Mouse (Mus musculus) limb, embryonic 11.5 days (tissue): ENCODE measurements around the gene Gsta2. TPM values are rescaled to one million over a fixed set of nuclear protein-coding genes. Genes with fewer than 3 reads are reported as not detected.
A peak's percentile ranks its signal among the peaks of the same experiment; 100 is the strongest.
"Not testable (repeated sequence)": the region's sequence is repeated elsewhere in the genome, so short reads cannot be mapped to it uniquely, and the experiment has no call there.

ENCODE experiments used
- ATAC-seq: fragments of 200-750 bp; cut with Nextera tagmentation; 2 replicates; pipeline ENCODE4 v1.8.0; 2017; ENCODE audit warnings: low read depth; ENCODE audit not compliant: insufficient number of reproducible peaks, low FRiP score, low TSS enrichment
- DNase-seq: peaks from one replicate; pipeline ENCODE4 v3.0.0-alpha.2; 2015; ENCODE audit warnings: low spot score
- H3K27ac ChIP-seq: fragments of 300-500 bp; sonication (generic); replicated peaks from 2 replicates; pipeline ENCODE4 v1.5.1; 2014; ENCODE audit warnings: low read depth, mild to moderate bottlenecking, low read length
- H3K27me3 ChIP-seq: fragments of 300-500 bp; sonication (generic); 2 replicates; pipeline ENCODE4 v1.6.1; 2014; ENCODE audit warnings: mild to moderate bottlenecking, low read length, mixed read lengths; ENCODE audit not compliant: control insufficient read depth, insufficient read depth
- H3K36me3 ChIP-seq: fragments of 300-500 bp; sonication (generic); 2 replicates; pipeline ENCODE4 v1.6.1; 2014; ENCODE audit warnings: mild to moderate bottlenecking, low read length, moderate library complexity, mixed read lengths; ENCODE audit not compliant: control insufficient read depth, insufficient read depth
- H3K4me1 ChIP-seq: fragments of 300-500 bp; sonication (generic); 2 replicates; pipeline ENCODE4 v1.6.1; 2014; ENCODE audit warnings: low read length, mixed read lengths; ENCODE audit not compliant: control insufficient read depth, insufficient read depth
- H3K4me2 ChIP-seq: fragments of 300-500 bp; sonication (generic); 2 replicates; pipeline ENCODE4 v1.6.1; 2014; ENCODE audit warnings: low read depth, mild to moderate bottlenecking, moderate library complexity; ENCODE audit not compliant: severe bottlenecking
- H3K4me3 ChIP-seq: fragments of 300-500 bp; sonication (generic); 2 replicates; pipeline ENCODE4 v1.5.1; 2014; ENCODE audit warnings: low read depth, low read length
- H3K9ac ChIP-seq: fragments of 300-500 bp; sonication (generic); 2 replicates; pipeline ENCODE4 v1.6.1; 2014; ENCODE audit warnings: mild to moderate bottlenecking, low read length
- H3K9me3 ChIP-seq: fragments of 300-500 bp; sonication (generic); 2 replicates; pipeline ENCODE4 v1.6.1; 2016; ENCODE audit warnings: low read length; ENCODE audit not compliant: control insufficient read depth
- WGBS: fragments of 180-500 bp; shearing (Covaris S2); extraction: QIAGEN DNeasy Blood & Tissue Kit; methylation state at CpG from one replicate; pipeline ENCODE4 v1.1.7; 2014; 5-methylcytosine and 5-hydroxymethylcytosine counted together
- polyA plus RNA-seq: library from polyadenylated mRNA; unstranded; fragments of >200 nt; fragmentation: Nextera tagmentation; extraction: Ambion mirVana; gene quantifications from 2 replicates; pipeline ENCODE4 v1.2.1, GENCODE M21; 2014

Gene Gsta2
- polyA plus RNA-seq, 1 experiment from 2014 or later = not detected

GRCm38 (mm10) chr9:78363374-78363773, 7.8 kb upstream of the Gsta2 start:
- H3K9ac ChIP-seq = no peak overlapping the region
- no peak overlapping the region for H3K4me3 ChIP-seq
- H3K27me3 ChIP-seq = no peaks in the 10 kb centered on the region
- H3K4me1 ChIP-seq = no peaks in the 10 kb centered on the region
- no peak overlapping the region for H3K4me2 ChIP-seq
- H3K9me3 ChIP-seq = no peaks in the 10 kb centered on the region
- no peaks in the 10 kb centered on the region for H3K36me3 ChIP-seq
- ATAC-seq = no peak
- no peak for DNase-seq
- 65% methylated on average over 6 of the region's 6 CpGs for WGBS
- H3K27ac ChIP-seq = no peak overlapping the region

GRCm38 (mm10) chr9:78360484-78360872, 4.9 kb upstream of the Gsta2 start:
- Histone ChIP-seq H3K27me3 (no peaks in the 10 kb centered on the region), H3K4me1 (no peaks in the 10 kb centered on the region), H3K27ac (no peak overlapping the region), H3K4me2 (no peak overlapping the region), H3K4me3 (no peak overlapping the region), H3K36me3 (no peaks in the 10 kb centered on the region), H3K9me3 (no peaks in the 10 kb centered on the region), H3K9ac (no peak overlapping the region)
- WGBS = 37% methylated on average over 2 of the region's 2 CpGs
- ATAC-seq (no peak), DNase-seq (no peak)

GRCm38 (mm10) chr9:78359750-78360483, 4.3 kb upstream of the Gsta2 start:
- Histone ChIP-seq H3K4me2 (no peak overlapping the region), H3K27me3 (no peaks in the 10 kb centered on the region), H3K36me3 (no peaks in the 10 kb centered on the region), H3K4me3 (no peak overlapping the region), H3K9me3 (no peaks in the 10 kb centered on the region), H3K9ac (no peak overlapping the region), H3K27ac (no peak overlapping the region), H3K4me1 (no peaks in the 10 kb centered on the region)
- ATAC-seq (no peak), DNase-seq (no peak)
- 78% methylated on average over 6 of the region's 6 CpGs for WGBS

- ATAC-seq (no peak), DNase-seq (peak; percentile 82)
- 14% methylated on average over 9 of the region's 9 CpGs for WGBS
- Histone ChIP-seq H3K9me3 (no peaks in the 10 kb centered on the region), H3K36me3 (no peaks in the 10 kb centered on the region), H3K4me2 (no peak overlapping the region), H3K27me3 (no peaks in the 10 kb centered on the region), H3K9ac (no peak overlapping the region), H3K27ac (no peak overlapping the region), H3K4me1 (no peaks in the 10 kb centered on the region), H3K4me3 (no peak overlapping the region)
Observed at GRCm38 (mm10) chr9:78358053-78358452, 2.5 kb upstream of the Gsta2 start.

GRCm38 (mm10) chr9:78354665-78355578, 666 bp downstream of the Gsta2 start:
- DNase-seq (no peak), ATAC-seq (no peak)
- Histone ChIP-seq H3K9ac (no peak overlapping the region), H3K36me3 (no peaks in the 10 kb centered on the region), H3K4me2 (no peak overlapping the region), H3K9me3 (no peaks in the 10 kb centered on the region), H3K27me3 (no peaks in the 10 kb centered on the region), H3K27ac (no peak overlapping the region), H3K4me3 (no peak overlapping the region), H3K4me1 (no peaks in the 10 kb centered on the region)
- WGBS = 79% methylated on average over 11 of the region's 11 CpGs

DNA sequence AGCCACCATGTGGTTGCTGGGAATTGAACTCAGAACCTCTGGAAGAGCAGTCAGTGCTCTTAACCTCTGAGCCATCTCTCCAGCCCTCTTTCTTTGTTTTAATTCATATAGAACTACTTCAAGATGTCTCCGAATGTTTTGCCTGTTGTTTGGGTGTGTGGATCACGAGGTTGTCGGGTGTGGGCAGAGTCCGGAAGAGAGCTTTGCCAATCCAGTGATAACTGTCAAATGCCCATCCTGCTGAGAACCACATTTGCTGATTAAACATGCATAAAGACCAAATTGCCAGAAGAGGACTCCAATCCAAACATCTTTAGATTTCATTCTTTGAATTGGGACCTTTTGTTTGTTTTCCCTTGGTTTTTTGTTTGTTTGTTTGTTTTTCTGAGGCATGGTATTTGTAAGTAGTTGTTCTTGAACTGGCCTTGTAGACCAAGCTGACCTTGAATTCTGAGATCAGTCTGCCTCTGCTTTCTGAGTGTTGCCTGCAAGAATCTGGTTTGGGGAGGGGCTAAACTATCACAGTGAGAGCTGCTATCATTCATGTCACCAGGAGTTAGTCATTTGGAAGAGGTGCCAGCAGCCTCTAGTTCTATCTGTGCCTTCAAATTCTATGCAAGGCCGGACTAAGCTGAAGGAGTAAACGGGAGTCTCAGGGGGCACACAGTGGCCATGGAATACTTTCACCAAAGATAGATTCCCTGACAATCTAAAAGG, 3.9 kb downstream of the Gsta2 start:
- Histone ChIP-seq H3K4me1 (no peaks in the 10 kb centered on the region), H3K27me3 (no peaks in the 10 kb centered on the region), H3K4me3 (no peak overlapping the region), H3K36me3 (no peaks in the 10 kb centered on the region), H3K9ac (no peak overlapping the region), H3K4me2 (no peak overlapping the region), H3K9me3 (no peaks in the 10 kb centered on the region), H3K27ac (no peak overlapping the region)
- ATAC-seq = no peak
- 84% methylated on average over 6 of the region's 6 CpGs for WGBS
- DNase-seq = no peak

GRCm38 (mm10) chr9:78350007-78350406, 5.6 kb downstream of the Gsta2 start:
- not testable (repeated sequence) for DNase-seq, H3K4me2 ChIP-seq, H3K9me3 ChIP-seq, ATAC-seq, H3K27ac ChIP-seq, H3K4me1 ChIP-seq, H3K9ac ChIP-seq, H3K27me3 ChIP-seq, H3K36me3 ChIP-seq, H3K4me3 ChIP-seq

GRCm38 (mm10) chr9:78349141-78349540, 6.4 kb downstream of the Gsta2 start:
- not testable (repeated sequence) for H3K27ac ChIP-seq, H3K36me3 ChIP-seq, H3K9ac ChIP-seq, H3K27me3 ChIP-seq, H3K4me1 ChIP-seq, H3K9me3 ChIP-seq, DNase-seq, ATAC-seq, H3K4me3 ChIP-seq, H3K4me2 ChIP-seq
- WGBS = 83% methylated on average over 3 of the region's 3 CpGs
